Mouse (Mus musculus) ovary, postnatal 10 days (tissue): Measurements from ENCODE around the gene Galk2.

Experiments used
- DNase-seq: peaks from one replicate; pipeline ENCODE4 v3.0.0; 2022; ENCODE audit warnings: low spot score

Galk2 gene

DNA sequence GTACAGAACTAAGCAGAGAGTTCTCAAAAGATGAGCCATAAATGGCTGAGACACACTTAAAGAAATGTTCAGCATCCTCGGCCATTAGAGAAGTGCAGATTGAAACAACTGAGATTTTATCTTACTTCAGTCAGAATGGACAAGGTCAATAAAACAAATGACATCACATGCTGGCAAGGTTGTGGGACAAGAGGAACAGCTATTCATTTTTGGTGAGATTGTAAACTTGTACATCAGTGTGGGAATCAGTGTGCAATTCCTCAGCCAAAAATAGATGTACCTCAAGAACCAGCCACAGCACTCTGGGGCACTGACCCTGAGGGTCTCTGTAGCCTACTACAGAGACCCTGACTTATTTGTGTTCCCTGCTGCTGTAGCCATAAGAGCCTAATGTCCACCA, 84.4 kb downstream of the Galk2 start:
- DNase-seq: no peak

DNA sequence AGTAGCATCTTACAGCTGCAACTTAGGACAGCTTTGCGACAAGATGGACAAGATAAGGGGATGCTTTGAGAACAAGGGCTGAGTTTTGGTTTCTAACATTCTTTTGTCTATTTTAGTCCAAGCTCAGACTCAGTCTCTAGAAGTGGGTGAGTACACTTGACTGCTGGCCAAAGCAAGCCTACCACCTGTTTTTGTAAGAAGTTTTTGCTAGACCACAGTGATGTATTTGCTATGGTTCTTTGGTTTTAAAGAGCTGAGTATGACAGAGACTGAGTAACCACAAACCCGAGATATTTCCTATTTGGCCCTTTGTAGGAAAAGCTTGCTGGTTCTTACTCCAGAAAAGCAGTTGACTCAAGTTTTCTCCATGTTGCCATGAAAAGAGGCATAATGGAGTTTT, 89.3 kb downstream of the Galk2 start:
- DNase-seq: no peak

DNA sequence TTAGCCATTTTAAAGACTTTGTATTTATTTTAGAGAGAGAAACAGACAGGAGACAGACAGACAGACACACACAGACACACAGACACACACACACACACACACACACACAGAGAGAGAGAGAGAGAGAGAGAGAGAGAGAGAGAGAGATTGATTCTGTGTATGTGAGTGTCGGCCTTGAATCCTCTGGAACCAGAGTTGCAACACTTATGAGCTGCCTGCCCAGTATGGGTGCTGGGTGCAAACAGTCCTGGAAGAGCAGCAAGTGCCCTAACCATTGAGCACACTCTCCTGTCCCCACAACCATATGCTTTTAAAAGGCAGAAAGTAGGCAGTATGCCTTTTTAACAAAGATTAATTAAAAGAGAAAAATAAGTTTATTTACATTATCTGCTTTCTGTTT, 109.9 kb downstream of the Galk2 start:
- no peak for DNase-seq

GRCm38 (mm10) chr2:125973207-125973606, 114.3 kb downstream of the Galk2 start:
- DNase-seq: no peak

DNA sequence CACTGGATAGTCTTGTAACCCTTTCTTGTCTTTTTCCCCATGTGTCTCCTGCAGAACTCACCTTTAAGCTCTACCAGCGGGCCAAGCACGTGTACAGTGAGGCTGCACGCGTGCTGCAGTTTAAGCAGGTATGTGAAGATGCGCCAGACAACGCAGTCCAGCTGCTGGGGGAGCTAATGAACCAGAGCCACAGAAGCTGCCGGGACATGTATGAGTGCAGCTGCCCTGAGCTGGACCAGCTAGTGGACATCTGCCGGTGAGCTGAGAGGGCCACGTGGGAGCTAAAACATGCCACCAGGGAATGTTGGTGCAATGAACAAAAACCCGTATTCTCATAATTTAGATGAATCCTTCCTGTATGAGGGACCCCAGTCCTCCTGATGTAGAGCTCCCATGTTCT, 116.3 kb downstream of the Galk2 start:
- DNase-seq: no peak

- no peak for DNase-seq
Observed at GRCm38 (mm10) chr2:125975808-125976345, 117.0 kb downstream of the Galk2 start.

DNA sequence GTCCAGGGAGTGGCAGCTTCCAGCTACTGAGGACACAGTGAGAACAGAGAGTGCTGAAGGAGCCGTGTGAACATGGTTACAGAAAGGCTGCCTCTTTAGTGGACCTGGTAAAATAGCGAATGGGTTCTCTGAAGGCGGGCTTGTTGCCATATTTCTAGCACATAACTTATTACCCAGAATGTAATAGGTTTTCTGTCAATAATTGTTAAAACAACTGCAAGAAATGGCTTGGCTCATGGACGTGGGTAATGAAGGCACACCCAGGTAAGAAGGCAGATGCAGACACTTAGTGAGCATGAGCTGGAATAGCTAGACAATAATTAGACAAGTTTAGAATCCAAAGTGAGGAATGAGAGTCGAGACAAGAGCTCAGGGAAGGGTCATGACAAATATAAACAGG, 143.4 kb downstream of the Galk2 start:
- DNase-seq: no peak

DNA sequence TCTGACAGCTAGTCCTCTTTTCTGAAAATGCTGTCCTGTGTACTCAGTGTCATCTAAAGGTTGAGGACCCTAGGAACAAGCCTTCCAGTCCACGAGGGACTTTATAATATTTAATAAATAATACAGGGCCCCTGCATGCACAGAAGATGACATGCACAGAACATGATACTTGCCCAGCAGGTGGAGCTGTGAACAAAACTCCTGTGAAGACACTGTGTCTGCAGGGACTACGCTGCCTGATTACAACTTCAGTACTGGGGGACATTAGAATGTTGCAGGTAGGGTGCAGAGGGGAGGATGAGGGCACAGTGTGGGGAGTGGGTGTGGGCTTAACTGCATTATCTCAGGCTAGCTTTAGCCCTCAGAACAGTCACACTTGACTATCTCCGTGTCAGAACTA, 147.2 kb downstream of the Galk2 start:
- peak; percentile 10 for DNase-seq

- no peak for DNase-seq
Observed at GRCm38 (mm10) chr2:126006742-126007141, 147.8 kb downstream of the Galk2 start.

DNA sequence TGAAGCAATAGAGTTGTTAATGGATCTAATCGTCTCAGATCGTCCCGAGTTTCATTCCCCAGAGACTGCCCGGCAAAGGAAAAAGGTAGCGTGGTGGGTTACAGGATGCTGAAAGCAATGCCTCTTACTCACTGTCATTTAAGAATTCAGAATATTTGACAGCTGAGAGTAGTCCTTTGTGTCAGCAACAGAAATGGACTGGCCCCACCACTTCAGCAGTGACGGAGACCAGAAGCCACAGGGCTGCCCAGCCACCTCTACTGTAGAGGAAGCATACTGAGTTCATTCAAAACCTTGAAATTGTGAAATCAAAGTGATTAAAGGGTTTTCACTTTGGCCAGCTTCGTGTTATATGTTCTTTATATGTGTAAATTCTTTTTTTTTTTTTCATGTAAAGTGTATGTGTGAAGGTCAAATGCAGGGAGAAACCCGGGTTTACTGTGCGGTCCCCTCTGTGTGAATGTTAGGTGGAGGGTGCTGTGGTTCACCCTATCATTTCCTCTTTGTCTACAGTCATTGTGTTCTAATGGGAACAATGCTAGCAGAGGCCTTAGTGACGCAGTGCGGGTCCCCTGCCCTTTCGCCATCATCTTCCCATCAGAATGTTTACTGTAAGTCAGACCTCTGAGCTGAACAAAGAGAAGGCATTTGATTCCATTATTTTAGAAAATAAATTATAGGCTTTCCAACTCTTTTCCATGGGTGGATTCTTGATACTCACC, 156.2 kb downstream of the Galk2 start:
- no peak for DNase-seq

DNA sequence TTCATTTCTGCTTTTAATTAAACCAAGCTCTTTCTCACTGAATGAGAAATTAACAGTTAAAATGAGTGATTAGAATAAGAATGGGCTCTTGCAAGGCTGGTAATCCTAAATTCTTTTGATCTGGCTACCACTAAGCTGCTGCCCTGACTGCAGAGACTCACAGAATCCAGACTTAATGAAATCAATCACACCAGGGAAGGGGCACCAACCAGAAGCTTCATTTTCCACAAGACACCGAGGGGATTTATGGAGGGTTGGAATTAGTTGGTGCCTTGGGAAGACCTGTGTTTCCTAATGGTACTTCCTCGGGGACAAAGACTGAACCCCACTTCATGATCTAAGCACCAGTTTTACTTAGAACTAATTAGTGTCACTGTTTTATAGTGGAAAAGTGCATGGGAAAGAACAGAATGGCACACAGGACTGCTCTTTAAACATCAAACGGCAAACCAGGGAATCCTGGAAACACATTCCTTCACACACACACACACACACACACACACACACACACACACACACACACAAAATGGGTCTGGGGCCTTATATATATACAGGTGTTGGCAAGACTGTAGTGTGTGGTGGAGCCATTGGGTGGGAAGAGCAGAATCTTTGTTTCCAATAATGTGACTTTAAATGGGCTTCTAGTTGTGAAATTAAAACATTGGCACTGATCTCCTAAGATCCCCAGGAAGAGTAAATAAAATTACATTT, 157.0 kb downstream of the Galk2 start:
- DNase-seq: no peak

DNA sequence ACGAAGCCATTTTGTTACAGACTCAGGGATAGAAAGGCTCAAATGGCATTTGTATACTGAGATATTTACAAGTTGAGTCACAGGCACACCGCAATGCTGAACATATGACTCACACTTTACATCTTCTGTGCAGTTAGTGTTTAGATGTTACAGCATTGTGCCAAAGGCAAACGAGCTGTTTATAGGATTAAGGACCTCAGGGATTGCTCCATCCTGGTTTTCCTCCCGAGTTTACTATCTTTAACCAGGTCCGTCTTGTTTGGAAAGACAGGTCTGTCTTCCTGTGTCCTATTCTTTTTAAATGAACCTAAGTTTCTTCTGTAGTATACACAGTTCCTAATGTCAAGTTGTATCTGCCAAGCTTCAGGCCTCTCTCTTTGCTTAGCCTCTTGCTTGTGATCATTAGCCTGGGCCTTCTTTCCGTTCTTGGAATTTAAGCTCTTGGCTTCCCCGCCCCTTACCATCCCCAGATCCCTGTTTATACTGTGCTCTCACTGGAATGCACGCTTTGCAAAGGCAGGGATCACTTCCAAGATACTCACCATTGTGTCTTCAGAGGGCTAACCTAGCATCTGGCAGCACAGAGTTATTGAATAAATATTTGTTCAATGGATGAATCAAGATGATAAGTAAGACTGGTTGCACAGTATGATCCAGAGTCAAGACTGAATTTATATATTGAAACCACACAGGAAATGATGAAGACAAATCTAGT, 172.4 kb downstream of the Galk2 start:
- no peak for DNase-seq

DNA sequence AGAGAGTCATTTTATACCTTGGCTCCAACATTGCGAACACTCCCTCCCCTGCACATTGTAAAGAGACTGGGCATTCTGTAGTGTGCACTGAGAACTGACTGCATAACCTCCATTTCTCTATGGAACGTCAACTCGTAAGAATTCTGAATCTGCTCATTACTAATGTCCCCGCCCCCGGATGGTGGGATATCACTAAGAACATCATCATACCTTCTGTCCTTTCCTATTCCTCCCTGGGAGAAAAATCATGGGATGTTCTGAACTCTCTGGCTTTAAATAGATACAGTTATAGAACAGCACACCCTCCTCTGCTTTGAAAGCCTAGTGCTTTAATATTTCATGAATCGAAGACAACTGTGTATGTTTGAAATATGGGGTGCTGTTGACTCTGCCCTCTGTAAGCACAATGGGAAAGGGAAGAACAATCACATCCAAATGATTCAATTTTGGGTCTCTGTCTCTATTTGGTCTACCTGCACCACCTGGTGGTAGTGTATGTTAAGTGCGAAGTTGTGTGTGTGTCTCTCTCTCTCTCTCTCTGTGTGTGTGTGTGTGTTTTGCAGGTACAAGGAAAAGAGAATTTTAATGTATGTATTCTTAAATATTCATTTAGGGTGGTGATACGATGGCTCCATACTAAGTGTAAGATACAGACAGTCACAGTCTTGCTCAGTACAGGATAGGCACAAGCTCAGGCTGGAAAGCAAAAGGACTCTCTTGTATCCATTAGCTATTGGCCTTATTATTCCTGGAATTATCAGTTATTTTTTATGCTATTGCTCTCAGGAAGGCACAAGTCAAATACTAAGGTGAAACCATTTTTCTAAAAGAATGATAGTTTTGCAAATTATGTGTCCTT, 174.4 kb downstream of the Galk2 start:
- no peak for DNase-seq
